Mouse (Mus musculus) gastrocnemius, postnatal 14 days (tissue): Measurements from ENCODE around the gene Nt5dc2. TPM values are rescaled to one million over a fixed set of nuclear protein-coding genes. Genes with fewer than 3 reads are reported as not detected.

Source experiments
- DNase-seq: peaks from one replicate; pipeline ENCODE4 v3.0.0; 2021; ENCODE audit warnings: mixed read lengths
- intact Hi-C: fragments of 180-260 bp; cut with DNase I; formaldehyde crosslinking; loops from one replicate; pipeline ENCODE4 v1.15.1; 2025; ENCODE audit warnings: low total_unique reads
- total RNA-seq, 2 experiments: library from RNA; stranded (reverse); gene quantifications; 2 replicates each; pipeline ENCODE4 v1.2.3; 2021

Gene Nt5dc2
- total RNA-seq, 2 experiments from 2014 or later: 6.8 to 8.1 TPM

DNA sequence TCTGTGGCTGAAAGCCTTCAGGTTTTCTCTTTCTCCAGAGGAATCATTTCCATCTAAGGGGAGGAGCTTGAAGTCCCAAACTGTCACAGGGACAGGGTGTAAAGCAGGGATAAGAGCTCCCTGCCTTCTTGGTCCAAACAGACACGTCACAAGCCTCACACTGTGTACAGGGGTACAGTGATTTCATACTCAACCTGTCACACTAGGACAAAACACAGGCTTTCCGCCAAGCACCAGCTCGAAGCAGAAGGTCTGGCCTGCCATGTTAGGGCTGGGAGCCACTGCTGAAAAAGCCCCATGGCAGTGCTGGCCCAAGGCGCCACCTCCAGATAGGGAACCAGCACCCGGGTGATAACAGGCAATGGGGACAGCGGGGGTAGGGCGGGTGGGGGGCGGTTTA is 33.2 kb downstream of the Nt5dc2 start:
- DNase-seq: no peak
- intact Hi-C loops: no loop called here

DNA sequence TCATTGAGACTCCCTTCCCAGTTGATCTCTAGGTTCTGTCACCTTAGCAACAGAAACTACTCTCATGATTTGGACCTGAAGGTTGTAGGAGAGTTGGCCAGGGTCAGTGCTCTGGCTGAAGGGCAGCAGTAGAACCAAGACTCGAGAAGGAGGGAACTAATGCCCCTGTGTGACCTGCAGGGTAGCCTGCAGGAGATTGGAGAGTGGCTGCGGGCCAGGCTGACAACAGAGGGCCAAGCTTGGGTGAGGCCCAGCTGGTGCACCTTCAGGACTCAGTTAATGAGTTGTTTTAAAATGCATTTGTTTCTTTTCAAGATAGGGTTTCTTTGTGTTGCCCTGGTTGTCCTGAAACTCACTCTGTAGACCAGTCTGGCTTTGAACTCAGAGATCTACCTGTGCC is 34.2 kb downstream of the Nt5dc2 start:
- intact Hi-C loops: no loop called here
- no peak for DNase-seq

DNA sequence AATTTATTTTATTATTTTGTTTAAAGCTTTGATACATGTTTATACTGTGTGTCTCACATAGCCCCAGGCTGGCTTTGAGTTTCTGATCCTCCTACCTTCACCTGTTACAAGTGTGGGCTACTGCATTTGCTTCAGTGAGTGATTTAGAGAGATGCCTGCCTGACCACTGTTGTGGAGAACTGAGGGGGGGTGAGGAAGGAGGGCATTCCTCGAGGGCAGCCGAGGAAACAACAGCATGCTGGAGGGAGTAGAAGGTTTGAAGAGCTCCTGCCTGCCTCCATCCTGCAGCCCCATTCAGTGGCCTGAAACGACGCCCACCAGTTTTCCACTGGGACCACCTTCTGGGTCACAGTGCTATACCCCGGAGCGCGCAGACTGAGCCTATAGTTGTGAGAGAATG is 34.6 kb downstream of the Nt5dc2 start:
- intact Hi-C loops: no loop called here
- no peak for DNase-seq

DNA sequence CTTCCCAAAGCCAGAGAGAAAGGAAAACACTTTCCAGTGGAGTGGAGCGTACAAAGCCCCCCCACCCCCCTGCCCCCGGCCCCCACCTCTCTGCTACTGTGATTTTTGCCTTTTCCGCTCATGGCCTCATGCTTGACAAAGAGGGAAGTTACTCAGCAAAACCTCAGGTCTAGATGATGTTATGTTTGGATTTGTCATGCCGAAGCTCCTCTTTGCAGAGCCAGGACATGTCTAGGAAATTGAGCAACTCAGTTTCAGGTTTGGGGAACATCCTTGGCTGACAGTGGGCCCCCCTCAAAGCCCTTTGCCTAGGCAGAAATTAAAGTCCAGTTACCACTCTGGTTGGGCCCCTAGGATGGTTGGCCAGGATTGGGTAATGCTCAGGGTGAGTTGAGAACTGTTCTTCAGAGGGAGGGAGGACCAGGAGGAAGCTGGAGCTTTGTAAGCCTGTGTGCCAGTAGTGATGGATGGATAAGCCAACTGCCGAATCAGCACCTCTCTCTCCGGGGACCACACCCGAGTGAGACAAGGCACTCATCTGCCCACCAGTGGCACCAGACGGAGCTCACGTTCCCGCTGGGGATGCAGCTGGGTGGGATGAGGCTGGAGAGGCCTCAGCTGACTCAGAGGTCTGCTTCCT is 35.3 kb downstream of the Nt5dc2 start:
- intact Hi-C loops: no loop called here

DNA sequence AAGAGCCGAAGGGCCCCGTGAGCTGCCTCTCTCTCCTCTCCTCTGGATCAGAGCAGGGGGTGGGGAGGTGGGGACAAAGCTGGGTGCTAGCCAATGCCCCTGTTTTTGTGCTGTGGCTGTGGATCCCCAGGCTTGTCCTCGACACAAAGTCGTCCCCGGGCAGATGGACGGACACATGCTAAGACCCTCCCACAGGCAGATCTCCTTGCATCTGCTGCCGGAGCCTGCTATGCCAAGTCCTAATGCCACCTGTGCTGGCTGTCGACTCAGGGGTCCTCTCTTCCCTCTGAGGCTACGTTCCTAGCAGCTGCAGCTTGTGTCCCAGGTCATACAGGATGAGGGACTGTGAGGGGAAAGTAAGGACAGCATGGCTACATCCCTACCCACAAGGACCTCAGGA is 36.0 kb downstream of the Nt5dc2 start:
- DNase-seq: no peak
- intact Hi-C loops: no loop called here

More for the DNA sequence above, 35.3 kb downstream of the Nt5dc2 start:
- DNase-seq: no peak

DNA sequence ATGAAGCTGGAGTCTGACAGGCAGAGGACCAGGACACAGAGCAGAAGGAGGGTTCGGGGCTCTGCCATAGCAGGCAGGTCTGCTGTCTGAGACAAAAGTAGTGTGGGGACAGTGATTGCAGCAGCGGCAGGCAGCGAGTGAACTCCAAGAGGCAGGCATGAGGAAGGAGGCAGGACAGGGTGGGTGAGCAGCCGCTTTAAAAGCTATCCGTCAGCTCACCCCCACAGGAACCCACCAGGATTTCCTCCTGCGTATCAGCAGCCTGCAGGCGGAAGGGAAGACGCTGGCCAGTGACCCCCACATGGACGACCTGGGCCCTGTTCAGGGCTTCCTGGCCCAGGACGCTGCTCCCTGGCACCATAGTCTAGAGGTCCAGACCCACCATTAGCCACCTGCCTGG is 37.6 kb downstream of the Nt5dc2 start, which contains the start of gene Stab1:
Gene Stab1 (minus strand): TSS at position 217 of the 400 bp plus-strand sequence.
- intact Hi-C loops: no loop called here
- peak; percentile 40 for DNase-seq

DNA sequence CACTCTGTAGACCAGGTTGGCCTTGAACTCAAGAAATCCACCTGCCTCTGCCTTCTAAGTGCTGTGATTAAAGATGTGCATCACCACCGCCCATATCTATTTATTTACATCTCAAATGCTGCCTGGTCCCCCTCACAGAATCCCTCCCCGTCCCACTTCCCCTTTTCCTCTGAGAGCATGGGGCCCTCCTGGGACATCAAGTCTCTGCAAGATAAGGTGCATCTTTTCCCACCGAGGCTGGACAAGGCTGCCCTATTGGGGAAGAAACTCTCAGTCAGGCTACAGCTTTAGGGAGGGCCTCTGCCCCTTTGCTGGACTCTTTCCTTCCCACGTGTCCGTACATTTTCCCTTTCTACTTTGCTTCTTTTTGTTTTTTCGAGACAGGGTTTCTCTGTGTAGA is 38.7 kb downstream of the Nt5dc2 start:
- DNase-seq: no peak
- intact Hi-C loops: no loop called here

DNA sequence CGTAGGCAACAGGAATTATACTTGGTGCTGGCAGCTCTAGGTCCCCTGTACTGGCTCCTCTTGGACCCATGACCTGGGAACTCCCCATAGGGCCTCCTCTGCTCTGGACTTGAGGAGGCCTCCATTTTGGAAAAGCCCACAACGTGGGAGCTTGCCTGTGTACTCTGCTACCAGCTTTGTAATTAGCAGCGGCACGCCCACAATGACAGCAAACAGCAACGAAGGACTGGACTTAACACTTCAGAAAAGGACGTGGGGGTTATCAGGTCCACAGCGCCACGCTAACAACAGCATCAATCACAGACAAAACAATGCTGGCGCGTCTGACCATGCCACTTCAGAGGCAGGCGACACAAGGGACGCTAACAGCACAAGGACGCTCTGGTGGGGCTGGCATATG is 40.1 kb downstream of the Nt5dc2 start:
- intact Hi-C loops: no loop called here
- no peak for DNase-seq

DNA sequence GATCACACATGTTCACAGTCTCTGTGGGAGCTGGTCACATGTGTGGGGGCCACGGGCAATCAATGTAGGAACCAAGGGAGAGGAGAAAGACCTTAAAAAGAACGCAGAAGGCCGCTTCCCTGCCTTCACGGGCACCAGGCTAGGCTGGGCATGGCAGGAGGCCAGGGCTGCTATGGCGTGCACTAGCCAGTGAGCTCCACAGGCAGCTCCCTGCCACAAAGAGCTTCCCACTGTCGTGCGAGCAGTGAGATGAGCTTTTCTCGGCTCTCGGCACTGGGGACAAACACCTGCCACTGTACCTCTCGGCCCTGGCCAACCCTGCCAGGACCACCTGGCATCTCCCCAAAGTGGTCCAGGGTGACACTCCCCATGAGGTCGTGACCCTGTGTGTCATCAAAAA is 40.5 kb downstream of the Nt5dc2 start:
- intact Hi-C loops: no loop called here
- DNase-seq: no peak

DNA sequence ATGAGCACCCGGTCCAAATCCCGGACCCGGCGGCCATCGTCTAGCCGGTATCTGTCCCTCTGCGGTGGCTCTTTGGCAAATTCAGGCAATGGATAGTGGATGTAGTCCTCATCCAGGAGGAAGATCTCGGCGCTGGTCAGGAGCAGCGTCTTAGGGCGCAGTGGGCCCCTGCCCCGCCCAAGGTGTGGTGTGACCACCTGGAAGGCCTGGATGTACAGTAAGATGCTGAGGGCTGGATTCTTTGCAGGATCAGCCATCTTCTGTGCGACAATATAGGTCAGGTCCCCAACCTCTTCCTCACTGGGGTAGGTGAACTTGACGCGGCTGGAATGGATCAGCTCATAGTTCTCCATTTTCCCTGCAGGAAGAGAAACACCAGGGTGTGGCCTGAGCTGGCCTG is 41.0 kb downstream of the Nt5dc2 start:
- DNase-seq: no peak

DNA sequence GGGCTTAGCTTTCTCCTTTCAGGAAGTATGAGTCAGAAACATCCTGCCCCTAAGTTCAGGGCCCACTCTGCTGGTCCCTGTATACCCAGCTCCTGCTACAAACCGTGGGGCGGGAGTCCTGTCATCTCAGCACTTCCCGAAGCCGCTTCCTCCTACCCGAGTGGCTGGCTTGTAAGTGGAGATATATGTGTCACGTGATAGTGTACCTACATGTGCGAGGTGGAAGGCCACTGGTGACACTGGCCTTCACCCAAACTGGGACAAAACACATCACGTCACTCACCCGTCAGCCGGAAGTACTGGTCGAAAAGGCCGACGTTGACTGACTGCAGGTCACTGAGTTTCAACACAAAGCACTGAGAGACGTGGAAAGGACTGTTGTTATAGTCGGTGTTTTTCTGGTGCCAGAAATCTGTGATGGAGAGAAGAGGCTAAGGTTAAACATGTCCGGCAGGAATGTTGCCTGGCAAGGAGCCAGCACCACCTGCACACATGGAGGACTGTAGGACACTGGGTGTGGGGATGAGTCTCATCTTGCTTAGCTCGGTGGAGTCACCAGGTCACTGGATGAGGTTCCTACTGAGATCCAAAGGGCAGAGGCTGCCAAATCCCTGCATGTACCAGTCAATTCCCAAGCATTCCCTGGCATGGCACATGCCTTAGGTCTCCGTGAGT is 42.1 kb downstream of the Nt5dc2 start:
- DNase-seq: no peak
- intact Hi-C loops: no loop called here

More for the DNA sequence above, 41.0 kb downstream of the Nt5dc2 start:
- intact Hi-C loops: no loop called here

DNA sequence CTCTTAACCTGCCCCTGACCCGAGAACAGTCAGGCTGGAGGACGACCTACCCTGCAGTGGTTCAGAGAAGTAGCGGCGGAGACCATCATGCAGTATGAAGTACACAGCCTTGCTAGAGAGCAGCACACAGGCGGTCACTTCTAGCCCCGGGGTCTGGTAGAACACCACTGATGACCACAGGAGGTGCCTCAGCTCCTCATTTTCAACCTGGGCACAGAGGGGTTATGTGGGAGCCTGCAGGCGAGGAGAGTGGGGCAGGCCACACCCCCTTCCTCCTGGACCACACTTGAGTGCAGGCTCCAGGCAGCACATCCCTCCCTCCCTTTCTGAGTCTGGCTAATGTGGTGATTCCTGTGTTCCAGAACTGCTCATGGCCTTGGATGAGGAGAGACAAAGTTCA is 42.7 kb downstream of the Nt5dc2 start:
- DNase-seq: no peak
- intact Hi-C loops: no loop called here

DNA sequence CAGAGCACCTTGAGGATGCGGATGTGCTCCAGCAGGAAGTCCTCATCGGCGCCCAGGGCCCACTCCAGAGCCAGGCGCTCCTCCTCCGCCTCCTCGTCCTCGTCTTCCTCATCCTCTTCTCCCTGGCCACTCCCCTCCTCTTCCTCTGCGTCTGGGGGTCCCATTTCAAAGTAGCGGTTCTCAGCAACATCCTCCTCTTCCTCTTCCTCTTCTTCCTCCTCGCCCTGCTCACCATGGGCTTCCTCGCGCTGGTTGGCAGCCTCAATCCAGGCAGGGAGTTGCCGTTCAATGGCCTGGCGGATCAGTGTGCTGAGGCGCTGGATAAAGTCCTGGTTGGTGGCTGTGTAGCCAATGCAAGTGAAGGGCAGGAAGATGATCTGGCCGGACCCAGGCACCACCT is 46.4 kb downstream of the Nt5dc2 start:
- DNase-seq: no peak
- intact Hi-C loops: no loop called here

DNA sequence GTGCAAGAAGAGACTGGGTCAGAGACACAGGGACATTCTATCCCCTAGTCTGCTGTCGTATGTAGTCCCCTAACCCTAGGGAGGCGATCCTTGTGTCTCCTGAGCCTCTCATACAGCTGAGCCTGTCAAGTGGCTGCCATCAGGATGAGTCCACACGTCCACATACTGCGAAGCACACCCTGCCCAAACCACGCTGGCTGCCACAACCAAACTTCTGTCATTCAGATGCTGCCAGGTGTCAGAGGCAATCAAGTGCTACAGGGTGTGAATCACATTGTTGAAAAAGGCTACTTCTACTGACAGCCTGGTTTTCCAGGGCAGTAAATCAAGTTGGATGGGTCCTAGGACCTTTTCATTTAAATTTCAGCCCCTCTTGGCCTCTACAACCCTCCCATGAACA is 46.9 kb downstream of the Nt5dc2 start:
- intact Hi-C loops: no loop called here

DNA sequence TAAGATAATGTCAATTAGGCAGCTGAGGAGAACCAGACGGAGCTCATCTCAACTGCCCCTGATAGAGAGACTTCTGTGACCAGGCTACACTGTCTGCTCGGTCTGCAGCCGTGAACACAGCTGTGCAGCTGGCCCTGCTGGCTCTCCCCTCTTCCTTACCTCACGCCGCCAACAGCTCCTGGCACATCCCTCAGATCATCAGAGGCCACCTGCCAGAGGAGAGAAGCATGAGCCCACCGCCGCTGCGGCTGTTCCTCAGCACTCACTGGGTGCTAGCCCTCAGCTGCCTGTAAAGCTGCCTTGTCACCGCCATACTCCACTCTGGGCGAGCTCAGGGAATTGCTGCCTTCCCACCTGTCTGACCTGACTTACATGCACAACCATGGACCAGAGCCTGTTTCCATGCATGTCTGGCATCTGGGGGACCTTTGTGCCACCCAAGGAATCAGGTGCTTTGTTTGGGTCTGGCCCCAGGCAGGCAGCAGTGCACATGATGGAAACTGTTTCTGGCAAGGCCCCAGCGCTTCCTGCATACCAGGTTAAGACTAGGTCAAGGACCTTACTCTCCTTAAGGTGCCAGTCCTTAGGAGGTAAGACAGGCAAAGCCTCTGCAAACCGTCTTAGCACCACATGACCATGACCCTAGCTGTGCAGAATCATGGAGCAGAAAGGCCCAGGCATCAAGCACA is 49.0 kb downstream of the Nt5dc2 start:
- intact Hi-C loops: loop anchor here (10.0 kb wide), 1 partner anchor 45 kb away; the partner anchor contains the start of gene Nt5dc2
- DNase-seq: peak; percentile 68

More for the DNA sequence above, 46.9 kb downstream of the Nt5dc2 start:
- no peak for DNase-seq

DNA sequence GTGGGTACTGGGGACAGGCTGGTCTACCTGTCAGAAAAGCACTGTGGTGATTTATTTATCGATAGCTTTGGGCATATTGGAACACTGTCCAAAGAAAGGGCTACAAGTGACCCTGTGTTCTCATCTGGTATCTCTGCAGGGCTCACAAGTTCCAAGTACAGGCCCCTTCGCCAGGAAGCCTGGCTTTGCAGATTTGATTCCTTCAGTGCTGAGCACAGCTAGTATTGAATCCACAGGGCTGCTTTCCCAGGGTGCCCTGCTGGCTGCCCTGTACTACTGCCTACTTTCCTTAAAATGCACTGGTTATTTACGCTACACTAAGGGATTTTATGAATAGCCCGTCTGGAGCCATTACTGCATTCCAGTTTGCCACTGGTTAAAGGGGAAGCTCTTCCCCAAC is 50.7 kb downstream of the Nt5dc2 start:
- DNase-seq: no peak
- intact Hi-C loops: loop anchor here (10.0 kb wide), 1 partner anchor 47 kb away; the partner anchor contains the start of gene Nt5dc2

DNA sequence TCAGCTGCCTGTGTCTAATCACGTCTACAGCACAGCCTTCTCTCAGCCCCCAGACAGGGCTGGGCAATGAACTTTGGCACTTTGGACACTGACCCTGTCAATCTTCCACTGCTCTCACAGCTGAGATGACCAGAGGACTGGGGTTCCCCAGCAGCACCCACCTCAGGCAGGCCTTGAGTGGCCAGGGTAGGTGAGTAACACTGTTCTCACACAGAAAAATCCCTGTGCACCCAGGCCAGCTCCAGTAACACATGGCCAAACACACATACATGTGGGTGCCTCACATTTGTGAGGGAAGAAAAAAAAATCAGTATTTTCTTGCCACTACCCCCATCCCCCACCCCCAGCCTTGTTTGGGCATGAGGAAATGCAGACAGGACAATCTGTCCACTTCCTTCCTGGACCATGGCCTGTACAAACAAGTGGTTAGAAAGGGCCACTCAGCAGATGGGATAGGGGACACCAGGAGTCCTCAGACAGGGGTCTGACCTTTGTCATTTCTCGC is 52.0 kb downstream of the Nt5dc2 start:
- no peak for DNase-seq
- intact Hi-C loops: loop anchor here (10.0 kb wide), 1 partner anchor 48 kb away; the partner anchor contains the start of gene Nt5dc2

DNA sequence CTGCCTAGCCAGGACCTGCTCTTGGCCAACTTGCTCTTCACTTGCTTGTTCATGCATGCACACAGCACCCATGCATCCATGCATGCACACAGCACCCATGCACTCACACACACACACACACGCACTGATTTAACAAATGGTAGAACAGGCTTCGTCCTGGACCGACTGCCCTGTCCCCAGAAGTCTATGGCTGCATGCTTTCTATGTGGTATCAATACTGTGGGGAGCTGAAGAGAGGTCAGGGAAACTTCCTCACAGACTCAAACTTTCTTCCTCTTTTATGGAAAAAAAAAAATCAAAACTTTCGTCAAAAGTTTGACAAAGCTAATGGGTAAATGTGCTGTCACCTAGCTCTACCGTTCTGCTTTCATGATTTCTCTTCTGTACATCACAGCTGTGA is 52.7 kb downstream of the Nt5dc2 start:
- intact Hi-C loops: loop anchor here (10.0 kb wide), 1 partner anchor 49 kb away; the partner anchor contains the start of gene Nt5dc2
- DNase-seq: no peak

DNA sequence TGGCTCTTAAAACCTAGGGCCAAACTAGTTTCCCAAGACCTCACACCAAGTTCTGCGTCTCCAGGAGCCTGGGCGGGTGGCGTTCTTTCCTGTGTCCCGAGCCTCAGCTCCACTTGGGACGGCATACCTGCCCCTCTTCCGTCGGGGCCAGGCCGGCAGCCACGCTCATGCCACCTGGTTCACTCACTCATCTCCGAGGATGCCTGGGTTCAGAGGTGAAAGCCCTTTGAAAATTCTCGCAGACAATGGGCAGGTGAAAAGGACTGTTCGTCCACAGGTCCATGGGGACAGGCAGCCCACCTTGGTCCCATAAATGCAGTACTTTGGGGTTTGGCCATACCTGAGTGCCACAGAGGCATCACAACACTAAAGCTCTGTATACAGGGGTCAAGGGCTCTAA is 53.3 kb downstream of the Nt5dc2 start:
- no peak for DNase-seq

DNA sequence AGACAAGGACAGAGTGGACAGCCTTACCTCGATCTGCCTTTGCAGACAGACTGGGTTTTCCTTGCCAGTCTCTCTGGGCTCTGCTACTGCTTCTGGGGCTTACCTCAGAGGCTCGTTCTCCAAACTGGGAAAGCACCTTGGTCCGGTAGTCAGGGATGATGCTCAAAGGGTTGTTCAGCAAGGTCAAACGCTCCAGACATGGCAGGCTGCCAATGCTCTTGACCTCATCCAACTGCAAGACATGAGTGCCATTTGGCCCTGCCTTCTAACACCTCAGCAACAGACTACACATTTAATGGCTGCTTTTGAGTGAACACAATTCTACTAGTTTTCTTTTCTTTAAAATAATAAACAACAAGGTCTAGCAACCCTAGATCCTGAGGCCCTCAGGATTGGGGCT is 55.8 kb downstream of the Nt5dc2 start:
- intact Hi-C loops: loop anchor here (10.0 kb wide), 1 partner anchor 52 kb away; the partner anchor contains the start of gene Nt5dc2
- DNase-seq: no peak

More for the DNA sequence above, 53.3 kb downstream of the Nt5dc2 start:
- intact Hi-C loops: loop anchor here (10.0 kb wide), 1 partner anchor 49 kb away; the partner anchor contains the start of gene Nt5dc2
